Mouse (Mus musculus): Measurements from ENCODE around the gene Selenon.

DNA sequence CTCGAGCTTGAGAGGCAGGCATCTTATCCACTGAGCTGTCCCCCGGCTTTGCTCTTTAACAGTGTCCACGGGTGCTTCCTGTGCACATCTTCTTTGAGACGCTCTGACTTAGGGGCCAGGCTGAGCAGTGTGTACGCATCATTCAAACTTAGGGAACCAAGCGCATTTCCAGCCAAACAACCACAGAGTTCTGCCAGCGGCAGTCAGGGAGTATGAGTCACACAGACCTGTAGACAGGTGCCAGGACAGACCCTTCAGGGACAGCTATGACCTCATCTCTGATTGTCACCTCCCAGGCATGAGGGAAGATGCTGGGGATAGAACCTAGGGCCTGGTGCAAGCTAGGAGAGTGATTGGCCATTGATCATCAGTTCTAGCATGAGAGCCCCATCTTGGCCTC, 7.2 kb upstream of the Selenon start:
- no peak for TF ChIP-seq CTCF (IDR thresholded peaks at IDR 0.05; ENCODE audit: control insufficient read depth, insufficient read depth, insufficient read length)
- no peak for TF ChIP-seq FOSL1 (IDR thresholded peaks at IDR 0.05; ENCODE audit: insufficient read depth, low read length, poor library complexity, severe bottlenecking)

All from C2C12 (cell line).